Mouse (Mus musculus) gastrocnemius, postnatal 4 days (tissue): Measurements from ENCODE around the gene Eral1. TPM values are rescaled to one million over a fixed set of nuclear protein-coding genes. Genes with fewer than 3 reads are reported as not detected.
A peak's percentile ranks its signal among the peaks of the same experiment; 100 is the strongest.
"Not testable (repeated sequence)": the region's sequence is repeated elsewhere in the genome, so short reads cannot be mapped to it uniquely, and the experiment has no call there.

Experiments
- DNase-seq, 2 experiments: peaks; one replicate each; pipeline ENCODE4 v3.0.0; 2021 to 2022; ENCODE audit warnings: low spot score in 2 of 2, mixed read lengths in 2 of 2
- total RNA-seq, 2 experiments: library from RNA; stranded (reverse); gene quantifications; 2 replicates each; pipeline ENCODE4 v1.2.3; 2021

Gene Eral1
- total RNA-seq, 2 experiments from 2014 or later = 20.9 to 21.4 TPM

DNA sequence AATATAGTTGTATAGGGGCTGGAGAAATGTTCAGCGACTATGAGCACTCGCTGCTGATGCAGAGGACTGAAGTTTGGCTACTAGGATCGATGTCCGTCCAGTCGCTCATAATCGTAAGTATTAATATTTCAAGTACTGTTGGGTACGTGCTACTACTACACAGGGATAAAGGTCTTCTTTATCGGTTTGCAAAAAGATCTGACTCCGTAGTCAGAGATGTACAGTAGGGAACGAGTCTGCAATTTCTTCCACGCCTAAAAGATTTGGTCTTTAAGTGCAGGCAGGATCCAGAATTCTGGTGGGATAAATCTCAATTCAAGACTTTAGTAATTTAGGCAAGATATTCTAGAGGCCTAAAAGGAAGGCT lies 13.9 kb upstream of the Eral1 start:
- DNase-seq = no peak

DNA sequence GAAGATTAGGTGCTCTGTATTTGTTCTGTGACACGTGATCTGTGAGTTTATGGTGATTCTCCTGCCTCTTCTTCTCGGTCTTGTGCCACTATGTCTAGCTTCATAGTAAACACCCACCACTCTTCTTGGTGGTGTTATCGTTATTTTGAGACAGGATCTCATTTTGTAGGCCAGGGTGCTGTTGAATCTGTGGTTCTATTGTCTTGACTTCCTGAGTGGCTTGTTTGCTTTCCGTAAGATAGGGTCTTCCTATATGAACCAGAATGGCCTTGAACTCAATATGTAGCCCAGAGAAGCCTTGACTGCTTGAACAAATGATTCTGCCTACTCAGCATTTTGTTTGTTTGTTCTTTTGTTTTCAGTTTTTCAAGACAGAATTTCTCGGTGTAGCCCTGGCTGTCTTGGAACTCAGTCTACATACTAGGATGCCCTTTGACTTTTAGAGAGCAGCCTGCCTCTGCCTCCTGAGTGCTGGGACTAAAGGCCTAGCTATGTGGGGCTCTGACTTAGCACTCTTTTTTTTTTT lies 7.6 kb upstream of the Eral1 start:
- DNase-seq = no peak

DNA sequence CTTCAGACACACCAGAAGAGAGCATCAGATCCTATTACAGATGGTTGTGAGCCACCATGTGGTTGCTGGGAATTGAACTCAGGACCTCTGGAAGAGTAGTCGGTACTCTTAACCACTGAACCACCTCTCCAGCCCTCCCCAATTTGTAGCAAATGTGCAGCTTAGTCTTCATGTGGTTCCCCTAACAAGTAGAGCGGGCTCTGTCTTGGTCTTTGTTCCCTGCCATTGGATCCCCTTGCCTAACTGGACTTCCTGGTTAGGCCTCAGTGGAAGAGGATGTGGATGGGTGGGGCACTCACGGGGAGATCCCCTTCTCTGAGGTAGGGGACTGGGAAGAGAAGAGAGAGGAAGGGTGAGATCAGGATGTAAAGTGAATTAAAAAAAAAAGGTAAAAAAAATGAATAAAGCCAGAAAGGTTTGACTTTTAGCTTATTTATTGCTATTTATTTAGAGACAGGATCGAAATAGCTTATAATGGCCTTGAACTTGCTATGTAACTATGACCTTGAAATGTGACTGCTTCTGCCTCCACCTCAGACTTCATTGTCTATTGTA lies 6.8 kb upstream of the Eral1 start:
- DNase-seq = no peak

DNA sequence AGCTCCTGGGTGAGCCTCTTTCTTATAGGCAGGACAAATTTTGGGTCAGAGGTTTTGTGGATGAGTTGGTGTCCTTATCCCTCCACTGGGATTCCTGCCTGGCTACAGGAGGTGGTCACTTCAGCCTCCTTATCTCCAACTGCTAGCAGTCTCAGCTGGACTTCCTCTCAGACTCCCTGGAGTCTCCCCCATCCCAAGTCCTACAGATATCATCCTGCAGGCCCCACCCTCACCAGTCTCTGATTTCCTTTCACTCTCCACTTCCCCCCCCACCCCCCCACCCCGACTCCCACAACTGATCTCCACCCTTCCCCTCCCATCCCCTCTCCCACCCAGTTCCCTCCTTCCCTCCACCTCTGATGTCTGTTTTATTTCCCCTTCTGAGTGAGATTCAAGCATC lies 3.4 kb upstream of the Eral1 start:
- DNase-seq = no peak

GRCm38 (mm10) chr11:78074666-78075065 lies 5.5 kb downstream of the Eral1 start:
- no peak for DNase-seq

GRCm38 (mm10) chr11:78074277-78074652 lies 5.9 kb downstream of the Eral1 start:
- no peak for DNase-seq

DNA sequence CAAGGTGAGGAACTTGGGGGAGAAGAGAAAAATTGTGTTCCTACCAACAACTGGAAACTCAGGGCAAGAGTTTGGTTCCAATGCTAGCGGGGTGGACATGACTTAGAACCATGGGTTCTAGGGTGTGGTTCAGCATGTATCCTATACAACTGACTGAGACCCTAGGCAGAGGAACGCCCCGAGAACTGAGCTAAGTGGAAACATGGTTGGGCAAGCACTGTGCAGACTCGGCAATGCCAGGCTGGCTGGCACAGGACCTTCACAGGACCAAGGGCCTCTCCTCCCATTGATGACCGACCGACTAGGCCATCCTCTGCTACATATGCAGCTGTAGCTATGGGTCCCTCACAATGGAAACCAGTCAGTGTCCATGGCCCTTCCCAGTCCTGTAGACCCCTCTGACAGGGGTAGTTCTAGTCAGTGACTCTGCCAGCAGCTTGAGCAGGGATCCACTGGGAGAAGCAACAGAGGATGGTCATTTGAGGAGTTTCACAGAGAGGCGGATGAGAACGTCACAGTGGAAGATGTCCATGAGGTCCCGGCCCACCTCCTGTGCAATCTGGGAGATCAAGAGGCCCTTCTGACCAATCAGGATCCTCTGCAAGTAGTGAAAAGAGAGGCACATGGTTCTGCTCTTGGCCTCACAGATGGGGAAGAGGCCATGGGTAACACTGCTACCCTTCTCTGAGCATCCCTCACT lies 6.5 kb downstream of the Eral1 start:
- DNase-seq = no peak

DNA sequence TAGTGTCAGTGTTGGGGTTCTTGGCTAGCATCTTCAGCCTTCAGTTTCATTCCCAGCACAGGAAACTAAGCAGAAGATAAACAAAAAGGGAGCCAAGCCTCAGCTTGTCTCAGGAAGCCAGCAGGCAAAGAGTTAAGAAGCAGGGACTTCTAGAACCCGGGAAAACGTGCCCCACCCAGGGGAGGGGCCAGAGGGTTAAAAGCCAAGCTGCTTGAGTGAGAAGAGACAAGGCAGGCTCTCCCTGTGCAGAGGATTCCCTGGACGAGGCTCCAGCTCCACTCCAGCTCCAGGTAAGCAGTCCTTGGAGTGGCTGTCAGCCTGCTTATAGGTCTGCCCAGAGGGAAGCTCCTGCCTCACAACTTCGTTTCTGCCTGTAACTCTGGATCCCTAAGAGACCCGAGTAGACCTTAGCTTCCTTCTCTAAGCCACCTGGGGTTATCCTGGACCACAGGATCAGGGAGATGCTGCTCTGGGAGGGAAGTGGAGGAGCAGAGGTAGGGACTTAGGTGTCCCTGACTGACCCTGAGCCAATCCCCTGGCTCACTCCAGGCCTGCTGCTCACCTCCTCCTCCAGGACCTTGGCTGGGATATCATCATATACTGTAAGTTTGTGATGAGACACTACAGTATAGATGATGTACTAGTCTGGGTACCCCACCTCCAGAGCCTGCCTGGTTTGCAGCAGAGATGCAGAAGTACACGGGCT lies 7.6 kb downstream of the Eral1 start:
- DNase-seq = no peak

DNA sequence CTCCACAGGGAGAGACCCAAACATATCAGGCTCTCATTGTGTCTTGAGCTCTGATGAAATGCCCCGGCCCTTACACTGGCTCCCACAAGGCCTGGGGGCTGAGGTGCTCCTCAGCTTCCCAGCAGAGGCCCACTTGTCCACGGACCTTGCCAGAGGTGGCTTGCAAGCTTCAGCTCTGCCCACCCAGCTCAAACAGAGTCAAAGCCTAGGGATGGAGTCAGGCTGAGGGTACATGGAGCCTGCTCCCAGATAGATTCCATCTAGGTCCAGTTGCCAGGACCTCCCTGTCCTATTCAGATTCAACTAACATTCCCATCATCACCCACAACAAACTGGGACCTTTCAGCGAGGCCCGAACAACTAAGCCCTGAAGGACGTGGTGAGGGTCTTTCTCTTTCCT lies 8.2 kb downstream of the Eral1 start:
- DNase-seq = no peak

- DNase-seq = no peak
Observed at GRCm38 (mm10) chr11:78069646-78070045, 10.5 kb downstream of the Eral1 start.

DNA sequence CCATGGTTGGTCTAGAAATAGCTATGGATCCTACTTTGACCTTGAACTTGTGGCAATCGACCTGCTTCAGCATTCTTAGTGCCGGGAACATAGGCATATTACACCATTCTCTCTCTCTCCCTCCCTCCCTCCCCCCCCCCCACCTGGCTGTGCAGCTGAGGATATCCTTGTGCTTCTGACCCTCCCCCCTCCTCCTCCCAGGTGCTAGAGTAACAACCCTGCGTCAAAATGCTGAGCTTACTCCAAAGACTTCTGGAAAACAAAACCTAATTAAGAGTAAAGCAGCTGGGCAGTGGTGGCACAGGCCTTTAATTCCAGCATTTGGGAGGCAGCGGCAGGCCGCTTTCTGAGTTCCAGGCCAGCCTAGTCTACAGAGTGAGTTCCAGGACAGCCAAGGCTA lies 11.1 kb downstream of the Eral1 start:
- no peak for DNase-seq

DNA sequence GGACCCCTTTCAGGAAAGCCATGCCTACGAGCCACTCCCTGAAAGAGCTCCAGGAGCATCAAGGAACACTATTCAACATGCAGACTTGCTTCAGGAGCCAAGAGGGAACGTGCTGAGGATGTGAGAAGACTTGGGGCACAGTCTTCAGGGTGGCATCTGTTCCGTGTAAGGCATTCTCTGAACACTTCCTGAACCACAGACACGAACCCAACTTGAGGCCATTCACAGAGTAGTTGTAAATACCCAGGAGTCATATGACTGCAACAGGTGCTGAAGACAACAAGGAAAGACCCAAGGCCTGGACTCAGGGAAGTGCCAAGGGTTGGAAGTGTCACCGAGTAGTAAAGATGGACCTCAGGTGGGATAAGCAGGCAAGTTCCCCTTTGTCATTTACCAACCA lies 12.6 kb downstream of the Eral1 start:
- no peak for DNase-seq

DNA sequence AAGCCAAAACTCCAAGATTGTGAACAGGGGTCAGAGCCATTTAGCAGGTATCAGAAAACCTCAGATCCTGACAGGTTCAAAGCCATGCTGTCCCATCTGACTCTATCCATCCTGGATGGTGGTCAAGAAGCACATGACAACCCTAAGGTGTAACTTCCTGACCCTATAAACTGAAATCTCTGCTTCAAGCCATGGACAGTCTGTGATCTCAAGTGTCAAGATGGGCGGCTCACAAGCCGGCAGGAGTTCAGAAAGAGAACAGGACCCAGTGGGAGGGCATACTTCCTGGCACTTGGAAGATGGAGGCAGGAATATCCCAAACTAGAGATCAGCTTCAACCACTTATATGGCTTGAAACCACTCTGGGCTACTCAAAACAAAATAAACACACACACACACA lies 13.5 kb downstream of the Eral1 start:
- no peak for DNase-seq

GRCm38 (mm10) chr11:78065906-78066305 lies 14.3 kb downstream of the Eral1 start:
- DNase-seq = no peak

DNA sequence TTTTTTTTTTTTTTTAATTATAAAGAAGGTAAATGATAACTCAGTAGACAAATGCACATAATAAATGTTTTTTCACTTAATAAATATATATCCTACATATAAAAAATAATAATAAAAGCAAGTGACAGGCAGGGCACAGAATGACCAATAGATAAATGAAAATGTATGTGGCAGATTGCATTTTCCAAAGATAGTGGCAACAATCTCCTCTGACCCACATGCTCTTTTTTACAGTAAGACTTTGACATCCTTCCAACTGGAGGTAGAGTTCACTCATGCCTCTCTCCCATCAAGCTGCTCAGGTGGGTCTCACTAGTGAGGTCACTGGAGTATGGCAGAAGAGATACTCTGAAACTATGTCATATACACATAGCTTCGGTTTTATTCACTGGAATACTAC lies 17.6 kb downstream of the Eral1 start:
- DNase-seq = no peak

GRCm38 (mm10) chr11:78059833-78060757 lies 20.1 kb downstream of the Eral1 start:
- peak in 1 of 2 experiments; percentile 79 for DNase-seq

DNA sequence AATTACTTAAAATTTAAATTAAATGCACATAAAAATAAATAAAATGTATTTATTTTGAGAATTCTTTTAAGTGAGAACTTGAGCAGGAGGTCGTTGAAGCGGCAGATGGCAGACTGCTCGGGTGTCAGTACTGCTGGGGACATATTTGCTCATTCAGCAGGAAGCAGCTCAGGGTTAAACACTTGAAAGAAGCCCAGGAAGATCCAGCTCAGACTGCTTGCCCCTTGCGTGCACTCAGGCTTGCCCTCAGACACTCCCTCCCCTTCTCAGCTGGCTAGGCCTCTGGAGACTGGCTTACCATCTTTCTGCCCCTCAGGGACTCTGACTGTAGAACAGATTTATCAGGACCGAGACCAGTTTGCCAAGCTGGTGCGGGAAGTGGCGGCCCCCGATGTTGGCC lies 23.2 kb downstream of the Eral1 start:
- DNase-seq = no peak

DNA sequence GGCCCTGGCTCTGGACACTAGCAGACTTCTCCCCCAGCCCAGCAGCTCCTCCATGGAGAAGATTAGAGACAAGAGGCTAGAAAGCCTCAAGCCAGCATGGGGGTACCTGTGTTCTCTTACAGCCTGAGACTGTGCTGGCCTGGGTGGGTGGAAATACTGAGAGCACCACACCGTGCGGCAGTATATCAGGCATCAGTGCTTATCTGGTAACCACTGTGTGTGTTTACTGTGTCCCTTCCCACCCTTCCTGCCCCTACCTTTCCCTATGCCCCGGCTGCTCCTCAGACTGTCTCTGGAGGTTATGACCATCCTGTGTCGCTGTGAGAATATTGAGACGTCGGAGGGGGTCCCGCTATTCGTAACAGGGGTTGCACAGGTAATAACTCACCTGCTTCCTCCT lies 27.1 kb downstream of the Eral1 start:
- no peak for DNase-seq

- DNase-seq = not testable (repeated sequence)
Observed at GRCm38 (mm10) chr11:78048637-78049036, 31.5 kb downstream of the Eral1 start.

- DNase-seq = peak in 1 of 2 experiments; percentile 74
Observed at GRCm38 (mm10) chr11:78044758-78045251, 35.4 kb downstream of the Eral1 start.

DNA sequence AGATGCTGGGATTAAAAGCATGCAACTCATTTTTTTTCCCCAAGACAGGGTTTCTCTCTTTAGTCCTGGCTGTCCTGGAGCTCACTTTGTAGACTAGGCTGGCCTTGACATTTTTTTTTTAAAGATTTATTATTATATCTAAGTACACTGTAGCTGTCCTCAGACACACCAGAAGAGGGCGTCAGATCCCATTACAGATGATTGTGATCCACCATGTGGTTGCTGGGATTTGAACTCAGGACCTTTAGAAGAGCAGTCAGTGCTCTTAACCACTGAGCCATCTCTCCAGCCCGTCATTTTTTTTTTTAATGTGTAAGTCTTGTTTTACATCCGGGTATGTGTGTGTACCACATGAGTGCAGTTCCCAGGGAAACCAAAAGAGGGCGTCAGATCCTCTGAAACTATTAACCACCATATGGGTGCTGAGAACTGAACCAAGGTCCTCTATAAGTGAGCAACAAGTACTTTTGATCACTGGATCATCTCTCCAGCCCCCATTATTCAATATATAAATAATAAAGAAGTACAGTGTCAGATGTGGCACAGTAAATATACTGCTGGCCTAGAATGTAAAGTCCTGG lies 37.8 kb downstream of the Eral1 start:
- DNase-seq = not testable (repeated sequence)
